Mouse (Mus musculus) regulatory T cell (primary cell): ENCODE results near the gene 1700024G13Rik.
"Not testable (repeated sequence)": the region's sequence is repeated elsewhere in the genome, so short reads cannot be mapped to it uniquely, and the experiment has no call there.

Experiments
- in situ Hi-C: fragments of 300-600 bp; cut with MboI, MseI; formaldehyde crosslinking; loops from one replicate; pipeline ENCODE4 v1.15.1; 2025; ENCODE audit warnings: high pct_unique_total_duplicates

The 1700024G13Rik gene

DNA sequence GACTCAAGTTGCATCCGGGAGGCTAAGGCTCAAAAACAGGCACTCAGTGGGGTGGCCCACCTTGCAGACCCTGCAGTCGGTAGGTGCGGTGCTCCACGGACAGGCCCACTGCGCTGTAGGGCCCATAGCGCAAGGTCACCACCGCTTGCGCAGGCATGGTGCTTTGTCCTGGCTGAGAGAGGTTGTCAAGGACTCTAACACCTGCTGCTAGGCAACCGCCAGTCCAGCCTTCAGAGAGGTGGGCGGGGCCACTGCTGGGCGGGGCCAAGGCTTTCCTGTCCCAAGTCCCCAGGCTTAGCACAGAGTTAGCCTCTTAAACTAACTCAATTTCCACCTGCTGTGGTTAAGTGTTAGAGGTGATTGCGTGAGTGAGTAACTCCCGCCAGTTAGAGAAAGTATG is at the start of gene 1700024G13Rik:
Gene 1700024G13Rik, minus strand, starts transcription at position 196 of the 400 bp plus-strand sequence.
- in situ Hi-C loops = no loop called here

- in situ Hi-C loops = no loop called here
Measured at GRCm38 (mm10) chr14:32437352-32437793, 49.2 kb upstream of the 1700024G13Rik start.

DNA sequence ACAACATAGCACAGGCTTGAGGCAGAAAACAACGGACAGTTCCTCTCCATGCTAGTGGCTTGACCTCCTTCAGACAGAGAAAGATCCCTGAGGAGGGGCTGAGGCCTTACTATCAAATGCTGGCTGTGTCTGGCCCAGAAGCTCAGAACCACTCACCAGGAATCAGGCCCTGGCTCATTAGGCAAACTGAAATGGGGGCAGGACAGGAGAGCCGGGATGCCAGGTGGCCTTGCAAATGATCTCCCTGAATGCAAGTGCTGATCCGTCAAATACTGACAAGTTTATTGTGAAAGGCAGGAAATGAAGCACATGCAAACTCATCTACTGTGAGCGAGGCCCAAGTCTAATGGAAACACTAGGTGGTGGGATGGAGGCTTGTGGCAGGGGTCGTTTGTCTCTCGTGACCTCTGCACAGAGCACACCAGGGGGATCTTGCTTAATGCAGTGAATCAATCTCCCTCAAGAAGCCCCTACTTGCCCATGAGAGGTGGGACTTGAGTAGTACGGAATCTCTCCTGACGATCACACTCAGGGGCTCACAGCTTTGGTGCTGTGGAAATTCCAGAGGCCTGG is 40.9 kb upstream of the 1700024G13Rik start:
- in situ Hi-C loops = no loop called here

- in situ Hi-C loops = loop anchor here (5.0 kb wide), 1 partner anchor 52 kb away; no protein-coding TSS in a partner anchor
Measured at GRCm38 (mm10) chr14:32423946-32424345, 35.8 kb upstream of the 1700024G13Rik start.

DNA sequence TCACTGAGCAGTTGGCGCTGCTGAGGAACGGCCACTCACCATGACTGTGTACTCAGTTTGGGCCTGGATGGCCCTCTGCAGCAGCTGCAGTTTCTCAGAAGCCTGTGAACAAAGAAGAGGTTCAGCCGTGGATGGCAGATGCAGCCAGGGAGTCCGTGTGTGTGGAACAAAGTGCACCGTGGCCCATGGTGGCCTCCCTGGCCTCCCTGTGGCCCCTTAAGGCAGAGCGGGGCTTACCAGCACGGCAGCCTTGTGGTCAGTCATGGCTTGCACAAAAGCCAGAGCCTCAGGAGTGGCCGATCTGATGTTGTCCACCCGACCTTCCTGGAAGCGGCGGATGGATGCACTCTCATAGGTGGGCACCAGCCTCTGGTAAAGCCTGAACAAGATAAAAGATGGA is 30.6 kb upstream of the 1700024G13Rik start:
- in situ Hi-C loops = no loop called here

GRCm38 (mm10) chr14:32412075-32412474 is 23.9 kb upstream of the 1700024G13Rik start:
- in situ Hi-C loops = no loop called here

DNA sequence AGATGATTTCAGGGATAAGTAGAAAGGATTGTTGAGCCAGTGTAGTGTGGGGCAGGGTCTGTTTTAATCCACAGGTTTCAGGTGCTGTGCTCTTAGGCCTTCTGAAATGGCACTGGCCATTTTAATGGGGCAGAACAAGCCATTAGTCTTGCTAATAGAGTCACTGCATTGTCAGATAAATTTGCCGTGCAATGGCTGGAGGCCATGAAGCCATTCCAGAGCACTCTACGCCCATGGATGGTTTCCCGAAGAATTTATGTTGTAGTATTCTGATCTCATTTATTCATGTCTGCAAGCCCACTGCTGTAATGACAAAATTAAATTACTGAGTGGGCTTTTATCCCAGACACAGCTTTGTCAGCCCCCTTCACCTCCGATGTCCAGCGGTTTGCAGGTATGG is 21.9 kb upstream of the 1700024G13Rik start:
- in situ Hi-C loops = no loop called here

DNA sequence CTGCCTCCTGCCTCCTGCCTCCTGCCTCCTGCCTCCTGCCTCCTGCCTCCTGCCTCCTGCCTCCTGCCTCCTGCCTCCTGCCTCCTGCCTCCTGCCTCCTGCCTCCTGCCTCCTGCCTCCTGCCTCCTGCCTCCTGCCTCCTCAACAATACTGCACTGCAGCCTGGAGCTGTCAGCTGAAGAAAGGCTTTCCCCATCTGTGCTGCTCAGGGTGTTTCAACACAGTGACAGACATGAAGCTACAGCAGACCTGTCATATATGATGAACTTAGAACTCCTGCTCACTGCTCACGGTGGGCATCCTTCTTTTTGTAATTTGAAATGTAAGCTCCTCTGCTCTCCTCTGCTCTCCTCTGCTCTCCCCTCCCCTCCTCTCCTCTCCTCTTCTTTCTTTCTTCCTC is 17.2 kb upstream of the 1700024G13Rik start:
- in situ Hi-C loops = not testable (repeated sequence)

DNA sequence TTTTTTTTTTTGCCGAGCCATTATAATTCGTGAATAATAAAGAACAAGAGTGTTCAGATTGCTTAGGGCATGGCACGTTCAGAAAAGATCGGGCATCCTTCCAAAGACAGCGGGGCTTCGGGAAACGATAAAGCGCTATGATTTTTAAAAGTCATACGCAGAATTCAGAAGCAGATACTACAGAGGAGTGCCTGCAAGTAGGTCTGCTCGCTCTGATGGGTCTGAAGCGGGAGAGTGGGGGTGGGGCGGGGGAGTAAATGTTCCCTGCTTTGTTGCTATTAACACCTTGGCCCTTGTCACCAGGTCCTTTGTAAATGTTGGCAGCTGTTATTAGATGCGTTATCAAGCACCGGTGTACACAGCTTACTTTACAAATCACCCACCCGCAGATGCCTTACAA is 6.6 kb downstream of the 1700024G13Rik start:
- in situ Hi-C loops = no loop called here

GRCm38 (mm10) chr14:32381066-32381465 is 7.1 kb downstream of the 1700024G13Rik start:
- in situ Hi-C loops = no loop called here

GRCm38 (mm10) chr14:32380099-32380480 is 8.1 kb downstream of the 1700024G13Rik start:
- in situ Hi-C loops = no loop called here

DNA sequence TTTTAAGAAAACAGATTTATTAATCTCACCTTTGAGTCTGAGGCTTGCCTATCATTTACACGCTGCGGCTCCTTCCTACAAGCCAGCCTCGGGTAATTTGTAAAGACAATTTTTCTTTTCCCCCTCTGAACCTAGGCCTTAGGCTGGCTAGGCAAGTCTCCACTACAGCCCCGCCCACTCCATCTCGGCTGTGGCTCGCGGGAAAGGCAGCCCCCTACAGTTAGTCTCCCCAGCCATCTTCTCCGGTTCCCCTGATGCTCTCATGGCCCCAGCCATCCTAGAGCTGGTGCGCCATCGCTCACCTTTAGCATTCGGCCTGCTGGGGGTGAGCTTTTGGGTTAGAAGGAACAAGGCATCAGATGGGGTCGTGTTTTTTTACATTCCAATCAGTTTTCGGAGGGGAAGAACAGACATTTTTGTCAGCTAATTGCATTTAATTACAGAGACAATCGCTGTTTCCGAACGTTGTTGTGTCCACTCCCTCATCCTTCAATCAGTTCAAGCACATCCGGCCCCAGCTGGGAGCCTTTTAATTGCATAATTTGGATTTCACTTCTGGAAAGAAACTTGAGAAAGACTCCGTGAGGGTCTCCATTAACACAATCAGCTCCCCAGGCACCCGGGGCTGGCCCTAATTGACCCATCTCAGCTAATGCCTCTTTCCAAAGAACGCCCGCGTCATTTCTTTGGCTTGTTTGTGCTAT is 8.6 kb downstream of the 1700024G13Rik start:
- in situ Hi-C loops = no loop called here

GRCm38 (mm10) chr14:32372510-32372909 is 15.7 kb downstream of the 1700024G13Rik start:
- in situ Hi-C loops = loop anchor here (5.0 kb wide), 1 partner anchor 50 kb away; no protein-coding TSS in a partner anchor

DNA sequence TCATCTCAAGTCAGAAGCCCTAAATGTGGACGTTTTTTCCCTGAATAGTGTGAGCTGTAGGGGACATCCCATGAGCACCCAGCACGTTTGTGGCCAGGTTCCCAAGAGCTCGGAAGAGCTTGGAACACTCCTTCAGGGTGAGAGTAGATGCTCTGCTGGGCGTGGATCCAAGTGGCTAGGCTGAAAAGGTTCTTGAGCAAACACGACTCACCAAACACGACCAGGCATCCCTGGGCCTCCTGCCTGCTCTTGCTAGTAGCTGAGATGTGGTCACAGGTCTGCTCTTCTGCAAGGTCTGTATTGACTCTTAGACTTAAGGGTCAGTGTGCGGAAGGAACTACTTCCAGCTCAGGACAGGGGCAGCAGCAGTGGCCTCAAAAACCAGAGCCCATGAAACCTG is 18.4 kb downstream of the 1700024G13Rik start:
- in situ Hi-C loops = loop anchor here (5.0 kb wide), 1 partner anchor 53 kb away; no protein-coding TSS in a partner anchor

DNA sequence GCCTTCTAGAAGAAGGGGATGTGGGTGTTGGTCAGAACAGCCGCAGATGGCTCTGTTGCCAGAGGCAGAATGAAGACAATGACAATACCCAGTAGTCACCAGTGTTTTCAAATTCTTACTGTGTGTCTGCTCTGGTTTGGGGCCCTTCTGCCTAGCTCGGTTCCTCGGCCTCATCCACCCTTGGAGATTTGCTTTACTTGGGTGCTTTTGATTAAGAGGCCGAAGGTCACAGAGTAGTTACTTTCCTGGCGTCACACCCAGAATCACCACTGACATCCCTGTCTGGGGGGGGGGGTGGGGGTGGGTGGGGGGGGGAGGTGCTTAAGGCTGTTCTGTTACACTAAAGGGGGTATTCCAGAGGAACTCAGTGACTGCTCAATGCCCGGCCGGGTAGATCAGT is 23.8 kb downstream of the 1700024G13Rik start:
- in situ Hi-C loops = no loop called here

DNA sequence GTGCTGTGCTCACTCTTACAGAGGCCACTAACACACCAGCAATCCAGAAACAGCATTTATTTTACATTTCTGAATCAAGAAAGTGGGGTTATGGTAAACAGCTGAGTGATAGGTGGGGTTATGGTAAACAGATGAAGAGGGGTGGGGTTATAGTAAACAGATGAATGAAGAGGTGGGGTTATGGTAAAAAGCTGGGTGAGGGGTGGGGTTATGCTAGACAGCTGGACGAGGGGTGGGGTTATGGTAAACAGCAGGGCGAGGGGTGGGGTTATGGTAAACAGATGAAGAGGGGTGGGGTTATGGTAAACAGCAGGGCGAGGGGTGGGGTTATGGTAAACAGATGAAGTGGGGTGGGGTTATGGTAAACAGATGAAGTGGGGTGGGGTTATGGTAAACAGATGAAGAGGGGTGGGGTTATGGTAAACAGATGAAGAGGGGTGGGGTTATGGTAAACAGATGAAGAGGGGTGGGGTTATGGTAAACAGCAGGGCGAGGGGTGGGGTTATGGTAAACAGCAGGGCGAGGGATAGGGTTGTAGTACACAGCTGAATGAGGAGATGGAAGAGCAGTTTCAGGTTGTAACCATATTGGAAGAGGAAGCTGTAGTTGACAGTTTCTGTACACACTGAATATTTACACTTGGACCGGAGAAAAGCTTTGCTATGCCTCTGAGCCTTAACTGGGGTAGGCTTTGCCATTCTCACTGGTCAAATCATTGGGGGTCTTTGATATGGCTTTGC is 36.8 kb downstream of the 1700024G13Rik start:
- in situ Hi-C loops = not testable (repeated sequence)

GRCm38 (mm10) chr14:32347307-32347706 is 40.9 kb downstream of the 1700024G13Rik start:
- in situ Hi-C loops = no loop called here

GRCm38 (mm10) chr14:32344694-32345093 is 43.5 kb downstream of the 1700024G13Rik start:
- in situ Hi-C loops = no loop called here

DNA sequence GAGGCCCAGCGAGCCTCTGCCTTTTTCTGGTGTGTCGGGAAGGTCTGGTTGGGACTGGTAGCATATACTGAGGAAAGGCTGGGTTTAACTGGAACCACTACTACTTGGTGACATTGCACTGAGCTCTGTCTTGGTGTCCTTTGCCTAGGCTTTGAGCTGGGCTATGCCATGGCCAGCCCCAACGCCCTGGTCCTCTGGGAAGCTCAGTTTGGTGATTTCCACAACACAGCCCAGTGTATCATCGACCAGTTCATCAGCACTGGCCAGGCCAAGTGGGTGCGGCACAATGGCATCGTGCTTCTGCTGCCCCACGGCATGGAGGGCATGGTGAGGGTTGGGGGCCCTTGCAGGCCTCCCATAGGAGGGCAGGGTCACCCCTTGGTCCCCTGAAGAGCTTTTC is 44.0 kb downstream of the 1700024G13Rik start:
- in situ Hi-C loops = no loop called here

DNA sequence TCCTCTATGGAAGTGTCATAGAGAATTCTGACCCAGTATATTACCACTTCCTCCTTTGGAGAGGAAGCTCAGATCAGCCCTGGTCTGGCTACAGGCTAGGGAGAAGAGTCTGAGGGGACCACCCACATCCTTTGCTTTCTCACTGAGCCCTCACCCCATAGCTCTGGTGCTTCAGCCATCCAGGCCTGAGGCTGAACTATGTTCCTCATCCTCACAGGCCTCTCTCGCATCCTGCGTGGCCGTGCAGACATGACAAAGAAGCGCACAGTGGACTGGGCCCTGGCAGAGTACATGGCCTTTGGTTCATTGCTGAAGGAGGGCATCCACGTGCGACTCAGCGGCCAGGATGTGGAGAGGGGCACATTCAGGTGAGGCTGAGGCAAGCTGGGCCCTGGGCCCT is 46.4 kb downstream of the 1700024G13Rik start:
- in situ Hi-C loops = no loop called here

DNA sequence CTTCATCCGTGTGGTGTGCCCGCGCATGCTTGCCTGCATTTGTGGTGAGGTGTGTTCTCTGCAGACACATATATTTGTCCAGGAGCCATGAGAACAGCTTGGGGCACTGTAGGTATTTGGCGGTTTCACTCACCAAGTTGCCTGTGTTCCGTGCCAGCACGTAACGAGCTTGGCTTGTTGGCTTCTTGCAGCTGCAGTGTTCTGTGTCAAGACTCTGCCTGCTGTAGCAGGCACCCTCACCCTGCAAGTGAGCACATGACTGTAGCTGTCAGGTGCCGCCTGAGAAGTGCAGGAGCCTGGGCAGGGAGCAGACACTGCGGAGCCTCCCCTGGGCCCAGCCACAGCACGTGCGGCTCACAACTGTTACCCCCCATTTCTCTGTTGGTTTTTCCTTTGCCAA is 51.6 kb downstream of the 1700024G13Rik start:
- in situ Hi-C loops = no loop called here

- in situ Hi-C loops = no loop called here
Measured at GRCm38 (mm10) chr14:32336021-32336420, 52.2 kb downstream of the 1700024G13Rik start.
